Mouse (Mus musculus): ENCODE data around the gene Kcnd3. TPM values are rescaled to one million over a fixed set of nuclear protein-coding genes. Genes with fewer than 3 reads are reported as not detected.

Gene Kcnd3
- total RNA-seq, 2 experiments from 2014 or later, result 0.20 TPM; not detected in 1

DNA sequence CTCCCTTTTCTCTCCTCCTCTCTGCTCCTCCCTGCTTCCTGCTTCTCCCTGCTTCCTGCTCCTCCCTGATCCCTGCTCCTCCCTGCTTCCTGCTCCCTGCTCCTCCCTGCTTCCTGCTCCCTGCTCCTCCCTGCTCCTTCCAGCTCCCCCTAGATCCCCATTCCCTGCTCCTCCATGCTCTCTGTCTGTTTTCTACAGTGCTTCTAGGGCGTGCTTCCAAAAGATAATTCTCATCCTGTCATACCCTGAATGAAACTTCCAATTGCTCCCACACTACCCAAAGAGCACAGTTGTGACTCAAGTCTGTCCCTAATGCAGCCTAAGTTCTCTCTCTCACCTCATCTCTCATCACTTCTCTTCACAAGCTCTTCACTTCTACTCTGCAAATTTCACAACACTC is 119.8 kb downstream of the Kcnd3 start:
- DNase-seq, result no peak
- intact Hi-C loops (cut with DNase I), result no loop called here

DNA sequence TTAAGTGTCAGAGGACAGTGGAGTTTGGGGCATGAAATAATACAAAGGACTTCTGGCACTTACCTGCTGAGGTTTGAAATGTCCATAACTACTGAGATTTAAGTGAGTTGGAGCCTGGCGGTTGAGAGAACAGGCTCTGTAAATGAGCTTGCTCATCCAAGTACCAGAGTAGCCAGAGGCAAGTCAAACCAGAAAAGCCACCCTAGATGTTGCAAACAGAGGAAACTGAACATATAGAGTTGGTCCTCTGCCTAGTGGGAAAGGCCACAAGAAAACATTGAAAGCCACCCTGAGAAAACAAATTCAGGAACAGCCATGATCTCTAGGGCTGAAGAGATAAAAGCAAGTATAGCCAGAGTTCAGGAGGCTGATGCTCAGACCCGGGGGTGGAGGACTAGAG is 121.0 kb downstream of the Kcnd3 start:
- intact Hi-C loops (cut with DNase I), result no loop called here

DNA sequence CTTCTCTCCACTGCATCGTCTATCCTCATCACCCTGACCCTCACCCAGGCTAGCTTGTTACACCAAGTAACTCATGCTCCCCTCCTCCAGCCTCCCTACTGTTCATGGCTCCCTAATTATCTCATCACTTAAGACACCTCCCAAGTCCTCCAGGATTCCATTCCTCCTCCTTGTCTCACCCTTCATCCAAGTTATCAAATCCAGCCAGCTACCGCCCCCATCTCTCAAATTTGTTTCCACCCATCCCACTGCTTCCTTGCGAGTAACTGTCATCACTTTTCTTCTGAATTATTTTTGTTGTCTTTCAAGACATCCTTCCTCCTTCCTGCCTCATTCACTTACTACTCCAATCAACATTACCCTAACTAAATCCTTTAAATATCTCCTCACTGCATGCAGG is 126.2 kb downstream of the Kcnd3 start:
- intact Hi-C loops (cut with DNase I), result no loop called here
- no peak for DNase-seq

More for the DNA sequence above, 121.0 kb downstream of the Kcnd3 start:
- DNase-seq, result no peak

DNA sequence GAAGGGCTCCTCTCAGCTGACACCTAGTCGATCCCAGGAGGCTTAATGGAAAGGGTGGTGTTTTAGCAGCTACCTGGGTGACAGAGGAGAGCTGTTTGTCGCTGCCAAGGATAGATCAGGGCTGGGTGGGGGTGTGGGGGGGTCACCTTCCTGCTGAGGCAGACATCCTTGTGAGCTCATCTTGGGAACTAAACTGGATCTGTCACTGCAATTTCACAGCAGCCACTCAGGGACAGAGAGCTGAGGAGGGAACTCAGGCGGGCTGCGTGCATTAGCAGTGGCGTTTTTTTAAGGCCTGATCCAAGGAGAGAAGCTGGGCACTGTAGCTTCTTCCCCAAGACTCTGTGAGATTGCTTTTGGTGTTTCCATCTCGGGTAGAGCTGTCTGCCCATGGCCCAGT is 129.0 kb downstream of the Kcnd3 start:
- no peak for DNase-seq
- intact Hi-C loops (cut with DNase I), result no loop called here

DNA sequence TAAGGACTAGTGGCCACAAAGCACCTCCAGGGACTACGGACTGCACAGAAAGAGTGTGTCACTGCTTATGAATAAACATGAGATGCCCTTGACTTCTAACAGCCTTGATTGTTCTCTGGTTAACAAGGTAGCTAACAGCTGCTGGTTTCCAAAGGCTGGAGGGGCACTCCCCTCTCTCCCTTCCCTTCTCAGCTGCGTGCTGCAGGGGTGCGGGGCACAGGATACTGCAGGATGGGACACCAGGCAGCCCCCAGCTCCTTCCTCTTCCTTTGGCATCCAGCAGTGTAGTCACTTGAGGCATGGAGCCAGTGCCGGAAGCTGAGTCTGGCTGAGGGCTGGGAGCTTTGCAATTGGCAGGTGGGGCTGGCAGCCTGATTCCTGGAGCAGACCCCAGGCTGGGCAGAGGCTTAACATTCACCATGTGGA is 133.6 kb downstream of the Kcnd3 start:
- no peak for DNase-seq
- intact Hi-C loops (cut with DNase I), result no loop called here

DNA sequence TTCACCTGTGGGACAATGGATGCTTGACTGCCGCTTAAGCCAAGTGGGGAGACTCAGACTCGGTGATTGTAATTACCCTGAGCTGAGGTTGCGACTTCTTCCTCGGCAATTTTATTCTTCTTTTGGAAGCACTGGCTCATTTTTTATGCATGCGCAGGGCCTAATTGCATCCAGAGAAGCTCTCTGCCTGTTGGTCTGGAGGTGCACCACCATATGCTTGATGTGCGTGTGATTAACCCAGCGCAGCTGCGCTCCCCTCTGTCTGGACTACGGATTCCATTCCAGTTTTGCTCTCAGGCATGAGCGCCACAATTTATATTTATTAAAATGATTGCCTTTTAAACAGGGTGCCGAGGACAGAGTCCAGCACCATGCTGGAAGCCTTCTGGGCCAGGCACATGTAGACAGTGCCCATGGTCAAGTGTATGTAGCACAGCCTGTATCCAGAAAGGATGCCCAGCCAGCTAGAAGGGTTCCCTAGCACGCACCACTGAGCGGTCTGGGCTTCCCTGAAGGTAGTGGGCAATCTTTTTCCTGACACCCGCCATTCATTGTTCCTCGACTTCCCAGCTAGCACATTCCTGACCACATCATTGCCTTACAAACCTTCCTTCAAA is 138.0 kb downstream of the Kcnd3 start:
- intact Hi-C loops (cut with DNase I), result no loop called here
- no peak for DNase-seq

DNA sequence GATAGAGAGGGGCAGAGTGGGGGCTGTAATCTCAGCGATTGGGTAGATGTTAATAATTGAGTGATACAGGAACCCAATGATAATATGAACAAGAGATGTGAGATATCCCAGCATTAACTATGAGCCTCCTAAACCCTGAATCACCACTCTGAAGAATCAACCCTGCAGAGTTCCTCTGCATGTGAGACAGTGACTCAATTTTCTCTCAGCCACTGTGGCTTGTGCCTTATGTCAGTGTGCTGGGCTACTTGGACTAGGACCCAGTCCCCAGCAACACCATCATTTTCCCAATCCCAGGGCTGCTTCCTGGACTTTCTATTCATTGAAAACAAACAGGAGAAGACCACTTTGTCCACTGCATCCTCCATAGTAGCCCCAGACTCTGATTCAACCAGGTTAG is 139.6 kb downstream of the Kcnd3 start:
- no peak for DNase-seq
- intact Hi-C loops (cut with DNase I), result no loop called here

DNA sequence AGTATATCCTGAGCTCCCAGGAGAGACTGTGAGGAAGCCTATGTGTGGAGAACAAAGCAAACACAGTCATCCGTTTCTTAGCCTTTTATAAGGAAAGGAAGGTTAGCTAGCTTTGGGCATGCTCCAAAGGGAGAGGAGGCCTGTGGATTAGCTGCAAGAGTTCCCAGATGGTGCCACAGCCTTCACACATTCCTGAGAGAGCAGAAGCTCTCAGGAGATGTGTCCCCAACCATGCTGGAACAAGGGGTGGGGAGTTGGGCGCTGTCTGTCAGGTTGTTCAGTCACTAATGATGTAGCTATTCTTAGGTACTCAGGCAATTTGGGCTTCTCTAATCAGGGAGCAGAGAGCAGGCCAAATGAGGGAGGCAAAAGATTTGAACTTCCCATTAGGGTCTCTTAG is 140.1 kb downstream of the Kcnd3 start:
- intact Hi-C loops (cut with DNase I), result no loop called here
- DNase-seq, result no peak

DNA sequence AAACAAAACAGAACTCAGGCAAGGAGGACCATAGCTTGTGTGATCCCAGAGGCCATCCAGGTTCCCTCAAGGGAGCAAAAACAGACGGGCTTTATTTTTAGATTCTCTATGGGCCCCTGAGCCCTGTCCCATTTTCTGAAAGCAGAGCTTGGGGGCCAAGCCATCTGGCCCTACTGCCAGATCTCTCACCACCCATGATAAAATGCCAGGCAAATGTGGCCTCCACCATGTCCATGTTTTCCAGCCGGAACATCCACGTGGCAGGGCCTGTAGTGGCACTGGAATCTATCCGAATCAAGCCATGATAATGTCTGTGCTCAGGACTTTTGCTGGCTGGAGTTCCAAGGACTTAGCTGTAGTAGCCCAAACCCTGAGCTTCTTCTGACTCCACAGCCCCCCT is 148.4 kb downstream of the Kcnd3 start:
- DNase-seq, result no peak
- intact Hi-C loops (cut with DNase I), result no loop called here

DNA sequence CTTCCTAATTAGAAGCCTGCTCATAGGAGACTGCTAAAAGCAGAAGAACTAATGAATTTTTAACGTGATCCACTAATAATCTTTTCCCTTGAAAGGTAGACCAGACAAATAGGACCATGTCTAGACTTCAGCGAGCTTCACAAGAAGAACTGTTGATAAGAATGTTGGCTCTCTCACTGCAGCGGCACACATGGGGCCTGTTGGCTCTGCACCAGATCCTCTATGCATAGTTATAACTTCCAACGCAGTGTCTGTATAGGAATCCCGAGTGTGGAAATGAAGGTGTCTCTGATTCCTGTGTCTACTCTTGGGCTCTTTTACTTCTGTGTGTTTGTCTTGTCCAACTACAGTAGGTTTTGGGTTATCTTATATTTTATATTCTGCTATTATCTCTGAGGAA is 150.8 kb downstream of the Kcnd3 start:
- intact Hi-C loops (cut with DNase I), result no loop called here
- no peak for DNase-seq

DNA sequence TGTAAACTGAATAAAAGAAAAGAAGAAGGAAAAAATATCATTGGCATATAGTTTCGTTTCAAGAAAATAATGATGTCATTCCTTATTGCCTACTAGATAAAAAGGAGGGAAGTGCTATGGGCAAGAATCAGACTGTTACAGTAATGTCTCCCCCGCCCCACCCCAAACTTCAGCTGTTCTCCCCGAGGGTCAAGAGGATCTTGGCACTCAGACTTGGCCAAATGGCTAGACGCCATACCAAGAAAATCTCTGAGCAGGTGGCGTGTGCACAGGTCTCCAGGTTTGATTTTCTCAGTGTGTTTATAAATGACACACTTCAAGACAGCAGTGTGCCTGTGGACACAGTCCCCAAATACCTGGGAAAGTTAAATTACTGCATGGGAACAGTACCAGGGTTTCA is 153.6 kb downstream of the Kcnd3 start:
- no peak for DNase-seq
- intact Hi-C loops (cut with DNase I), result no loop called here

DNA sequence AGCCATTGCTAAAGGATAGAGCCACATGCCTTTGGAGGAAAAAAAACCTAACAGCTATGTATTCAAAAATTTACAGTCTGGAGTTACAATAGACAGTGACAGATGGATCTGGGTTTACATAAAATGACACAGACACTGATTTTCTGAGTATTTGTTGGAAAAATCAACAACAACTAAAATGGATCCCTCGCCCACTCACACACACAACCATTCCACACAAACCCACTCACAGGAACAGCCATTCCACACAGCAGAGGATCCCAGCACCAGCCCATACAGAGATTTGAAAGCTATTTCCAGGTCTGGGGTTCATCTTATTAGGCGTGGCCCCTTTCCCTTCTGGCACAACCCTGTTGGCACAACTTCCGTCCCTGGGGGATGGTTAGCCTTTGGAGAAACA is 156.7 kb downstream of the Kcnd3 start:
- intact Hi-C loops (cut with DNase I), result no loop called here
- no peak for DNase-seq

DNA sequence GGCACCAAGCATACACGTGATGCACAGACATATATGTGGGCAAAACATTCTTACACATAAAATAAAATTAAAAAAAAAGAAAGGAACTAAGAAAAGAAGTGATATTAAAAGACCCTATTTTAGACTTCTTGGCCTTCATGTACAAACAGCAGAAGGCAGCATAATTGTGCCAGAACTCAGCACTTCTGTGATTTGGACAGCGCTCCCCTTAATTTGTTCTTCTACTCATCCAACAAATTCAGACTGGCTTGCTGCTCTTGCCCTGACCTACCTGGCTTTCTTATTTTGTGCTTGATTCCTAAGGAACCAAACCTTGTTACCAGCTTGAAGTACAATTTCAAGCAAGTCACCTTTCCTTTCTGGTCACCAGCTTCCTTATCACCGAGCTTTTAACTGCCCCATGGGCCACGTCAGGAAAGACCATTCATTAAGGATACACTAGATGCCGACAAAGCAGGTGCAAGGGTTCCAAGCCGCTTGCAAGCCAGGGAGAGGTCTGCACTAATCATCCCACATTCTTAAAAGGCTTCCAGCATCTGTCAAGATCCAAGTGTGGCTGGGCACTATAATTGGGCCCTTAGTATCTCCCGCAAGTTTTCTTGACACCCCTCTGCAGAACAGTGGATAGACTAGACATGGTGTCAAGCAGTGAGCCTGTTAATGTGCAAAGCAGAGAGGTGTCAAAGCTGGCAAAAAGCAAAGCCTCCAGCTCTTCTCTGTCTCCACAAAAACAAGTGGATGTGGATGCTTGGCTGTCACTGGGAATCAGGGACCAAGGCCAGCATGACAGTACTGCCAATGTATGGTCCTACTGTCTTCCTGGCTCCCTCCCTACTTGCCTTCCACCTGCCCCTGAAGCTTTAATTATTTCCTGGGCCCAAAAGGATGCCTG is 159.6 kb downstream of the Kcnd3 start:
- intact Hi-C loops (cut with DNase I), result no loop called here
- DNase-seq, result no peak

DNA sequence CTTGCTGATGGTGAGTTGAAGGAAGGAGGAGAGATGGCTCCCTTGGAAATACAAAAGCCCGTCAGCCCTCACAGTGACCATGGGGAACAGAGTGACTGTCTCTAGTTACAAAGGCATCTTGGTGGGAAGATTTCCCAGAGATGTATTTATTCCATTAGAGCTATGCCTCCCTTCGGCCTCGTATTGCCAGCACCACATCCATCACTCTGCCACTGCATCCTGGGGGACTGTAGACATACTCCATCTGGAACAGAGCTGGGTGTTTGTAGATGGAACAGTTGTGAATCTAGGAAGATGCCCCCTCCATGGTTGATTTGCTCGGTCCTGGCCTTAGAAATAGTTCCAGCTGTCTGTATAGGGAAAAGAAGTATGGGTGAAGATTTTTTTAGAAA is 160.3 kb downstream of the Kcnd3 start:
- DNase-seq, result no peak
- intact Hi-C loops (cut with DNase I), result no loop called here

DNA sequence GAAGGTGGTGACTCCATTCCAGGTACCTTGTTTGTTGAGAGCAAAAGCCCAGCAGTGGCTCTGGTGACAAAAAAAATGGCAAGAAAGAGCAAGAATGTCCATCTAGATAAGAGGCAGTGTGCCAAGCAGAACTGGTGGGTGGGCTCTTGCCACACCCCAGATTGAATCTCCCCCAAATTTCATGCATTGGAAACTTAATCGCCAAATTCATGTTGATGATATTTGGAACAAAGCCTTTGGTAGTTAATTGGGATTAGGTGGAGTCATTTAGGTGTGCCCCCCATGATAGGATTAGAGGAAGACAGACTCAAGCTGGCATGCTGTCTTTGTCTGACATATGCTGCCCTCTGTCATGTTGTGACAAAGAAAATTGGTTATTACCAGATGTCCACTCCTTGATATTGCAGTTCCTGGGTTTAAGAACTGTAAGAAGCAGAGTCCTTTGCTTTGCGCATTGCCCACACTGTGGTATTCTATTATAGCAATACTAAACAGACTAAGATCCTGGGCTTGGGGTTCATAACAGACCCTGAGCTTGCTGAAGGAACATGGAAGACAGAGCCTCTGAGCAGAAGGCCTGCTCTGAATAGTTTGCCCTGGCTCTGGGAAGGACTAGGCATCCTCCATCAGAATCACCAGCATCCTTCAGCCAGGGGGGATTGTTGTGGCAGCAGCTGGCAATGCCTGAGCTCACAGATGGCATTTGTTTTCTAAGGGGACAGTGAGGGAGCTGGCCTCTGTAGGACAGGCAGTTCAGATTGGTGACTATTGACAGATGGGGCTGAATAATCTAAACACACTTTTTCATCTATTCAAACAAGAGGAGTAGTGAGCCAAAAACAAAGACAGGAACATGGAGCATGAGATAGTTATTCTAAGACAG is 165.0 kb downstream of the Kcnd3 start:
- intact Hi-C loops (cut with DNase I), result no loop called here
- DNase-seq, result no peak

DNA sequence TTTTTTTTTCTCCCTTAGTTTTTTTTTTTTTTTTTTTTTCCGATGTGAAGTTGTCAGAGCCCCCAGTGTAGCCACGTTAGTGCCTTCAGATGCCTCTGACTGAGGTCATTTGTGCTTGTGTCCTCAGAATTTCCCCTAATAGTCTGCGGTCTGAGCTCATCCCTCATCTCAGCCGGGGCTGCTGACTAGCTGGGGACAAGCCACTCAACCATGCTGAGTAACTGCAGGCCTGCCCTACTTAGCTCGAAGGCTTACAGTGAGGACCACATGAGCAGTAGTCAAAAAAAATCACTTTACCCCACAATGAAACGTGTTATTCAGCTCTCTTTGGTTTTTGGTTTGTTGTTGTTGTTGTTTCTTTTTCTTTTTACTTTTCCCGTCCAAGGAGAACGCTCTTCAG is 169.0 kb downstream of the Kcnd3 start:
- intact Hi-C loops (cut with DNase I), result no loop called here
- DNase-seq, result no peak

DNA sequence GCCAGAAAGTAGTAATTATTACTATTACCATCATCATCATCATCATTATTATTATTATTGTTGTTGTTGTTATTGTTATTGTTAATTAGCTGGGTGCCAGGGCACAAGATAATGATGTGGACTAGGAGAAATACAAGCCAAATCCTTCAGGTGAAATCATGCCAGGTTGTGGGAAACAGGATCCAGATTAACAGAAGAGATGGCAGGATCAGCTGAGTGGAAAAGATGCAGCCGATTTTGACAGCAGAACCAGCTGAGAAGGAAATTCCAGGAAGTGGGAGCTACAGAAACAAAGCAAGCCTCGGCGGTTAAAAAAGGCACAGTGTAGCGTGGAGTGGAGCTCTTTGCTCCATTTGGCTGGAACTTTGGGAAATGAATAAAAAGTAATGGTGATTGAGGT is 171.0 kb downstream of the Kcnd3 start:
- intact Hi-C loops (cut with DNase I), result no loop called here
- DNase-seq, result no peak

DNA sequence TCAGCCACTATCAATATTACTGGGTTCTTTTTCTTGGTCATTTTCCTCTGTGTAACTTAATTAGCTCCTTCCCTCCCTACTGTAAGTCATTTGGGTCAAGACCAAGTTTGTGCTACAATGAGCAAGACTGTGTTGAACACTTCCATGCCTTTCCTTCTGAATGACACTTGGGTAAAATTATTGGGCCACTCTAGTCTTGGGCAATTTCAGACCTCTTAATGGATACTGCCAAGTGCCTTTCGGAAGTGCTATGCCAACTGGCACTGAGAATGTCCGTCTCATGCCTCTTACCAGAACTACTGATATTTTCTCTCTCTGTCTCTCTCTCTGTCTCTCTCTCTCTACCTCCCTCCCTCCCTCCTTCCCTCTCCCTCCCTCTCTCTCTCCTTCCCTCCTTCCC is 173.8 kb downstream of the Kcnd3 start:
- intact Hi-C loops (cut with DNase I), result no loop called here
- no peak for DNase-seq

DNA sequence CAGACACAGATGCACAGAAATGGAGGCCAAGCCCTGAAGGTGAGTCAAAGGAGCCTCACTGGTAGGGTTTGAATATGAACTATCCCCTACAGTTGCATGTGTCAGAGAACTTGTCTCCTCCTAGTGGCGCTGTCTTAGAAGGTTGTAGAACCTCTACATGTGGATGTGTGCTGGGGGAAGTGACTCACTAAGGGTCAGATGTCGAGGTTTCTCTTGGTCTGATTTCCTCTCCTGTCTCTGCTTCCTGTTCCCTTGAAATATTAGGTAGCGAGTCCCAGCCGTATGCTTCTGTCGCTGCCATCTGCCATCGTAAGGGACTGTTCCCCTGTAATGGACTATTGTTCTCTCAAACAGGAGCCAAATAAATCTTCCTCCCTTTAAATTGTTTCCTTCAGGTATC is 175.1 kb downstream of the Kcnd3 start:
- no peak for DNase-seq
- intact Hi-C loops (cut with DNase I), result no loop called here

DNA sequence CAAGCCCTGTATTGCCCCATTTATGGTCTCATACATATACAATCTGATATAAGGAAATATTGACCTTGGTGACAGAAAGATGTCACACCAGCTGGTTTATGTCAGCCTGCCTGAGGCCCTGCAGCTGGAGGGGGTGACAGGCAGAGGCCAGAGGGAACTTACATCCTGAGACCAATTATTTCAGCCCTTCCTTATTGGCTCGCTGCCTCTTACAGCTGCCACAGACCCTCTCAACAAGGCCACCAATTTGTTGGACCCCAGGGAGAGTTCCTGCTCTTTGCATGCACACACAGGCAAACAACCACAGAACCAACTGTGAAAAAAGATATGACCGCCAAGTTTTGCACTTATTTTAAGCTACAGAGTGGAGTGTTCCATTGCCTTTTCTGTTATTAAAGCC is 180.2 kb downstream of the Kcnd3 start:
- DNase-seq, result no peak
- intact Hi-C loops (cut with DNase I), result no loop called here

DNA sequence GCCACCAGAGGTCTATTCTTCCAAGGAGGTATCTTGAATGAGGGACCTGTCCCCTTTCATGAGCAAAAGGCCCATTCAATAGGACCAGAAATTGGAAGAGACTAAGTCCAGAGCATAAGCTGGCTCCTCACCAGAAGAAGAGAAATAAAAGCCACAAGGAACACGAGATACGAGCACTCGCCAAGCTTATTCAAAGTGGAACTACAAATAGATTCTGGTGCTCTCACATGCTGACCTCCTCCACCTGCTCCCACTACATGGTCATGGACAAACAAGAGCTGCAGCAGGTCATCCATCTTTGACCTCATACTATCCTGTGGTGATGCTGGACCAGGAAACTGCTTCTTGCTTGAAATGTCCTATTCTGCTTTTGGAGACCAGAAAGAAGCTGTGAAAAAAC is 180.9 kb downstream of the Kcnd3 start:
- intact Hi-C loops (cut with DNase I), result no loop called here
- DNase-seq, result no peak
